Mouse (Mus musculus) layer of hippocampus, postnatal 36 days (tissue): ENCODE results near the gene Plxnd1. TPM values are rescaled to one million over a fixed set of nuclear protein-coding genes. Genes with fewer than 3 reads are reported as not detected.

ENCODE experiments used
- DNase-seq, 2 experiments: peaks; one replicate each; pipeline ENCODE4 v3.0.0; 2022
- total RNA-seq, 2 experiments: library from RNA; stranded (reverse); gene quantifications; 2 replicates each; pipeline ENCODE4 v1.2.3; 2021

The Plxnd1 gene
- total RNA-seq, 2 experiments from 2014 or later: 19.6 to 22.9 TPM

- no peak for DNase-seq
Observed at GRCm38 (mm10) chr6:115956922-115957601, 37.7 kb downstream of the Plxnd1 start.

- no peak for DNase-seq
Observed at GRCm38 (mm10) chr6:115956418-115956921, 38.3 kb downstream of the Plxnd1 start.

GRCm38 (mm10) chr6:115955664-115956063, 39.1 kb downstream of the Plxnd1 start:
- DNase-seq: no peak

GRCm38 (mm10) chr6:115955169-115955568, 39.6 kb downstream of the Plxnd1 start:
- DNase-seq: no peak

DNA sequence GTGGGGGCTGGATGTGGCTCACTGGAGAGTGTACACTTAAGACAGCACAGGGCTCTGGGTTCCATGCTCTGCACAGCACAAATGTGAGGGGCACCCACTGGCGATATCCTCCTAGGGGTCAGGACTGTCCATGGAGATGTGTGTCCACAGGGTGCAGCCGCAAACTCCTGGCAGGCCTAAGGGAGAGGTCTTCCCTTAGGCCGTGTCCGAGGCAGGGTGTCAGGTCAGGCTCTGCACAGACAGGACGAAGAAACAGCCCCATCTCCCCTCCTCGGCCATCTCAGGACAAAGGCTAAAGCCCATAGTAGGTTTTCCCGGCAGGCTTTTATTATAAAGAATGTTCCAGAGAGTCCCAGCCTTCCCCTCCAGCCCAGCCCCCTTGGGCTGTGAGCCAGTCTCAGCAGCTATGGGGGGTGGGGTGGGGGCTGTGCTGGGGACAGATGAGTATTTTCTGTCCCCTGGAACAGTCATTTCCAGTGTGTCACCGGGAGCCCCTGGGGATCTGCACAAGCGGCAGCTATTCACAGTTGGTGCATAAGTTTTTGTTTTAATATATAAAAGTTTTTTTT, 40.2 kb downstream of the Plxnd1 start:
- no peak for DNase-seq

DNA sequence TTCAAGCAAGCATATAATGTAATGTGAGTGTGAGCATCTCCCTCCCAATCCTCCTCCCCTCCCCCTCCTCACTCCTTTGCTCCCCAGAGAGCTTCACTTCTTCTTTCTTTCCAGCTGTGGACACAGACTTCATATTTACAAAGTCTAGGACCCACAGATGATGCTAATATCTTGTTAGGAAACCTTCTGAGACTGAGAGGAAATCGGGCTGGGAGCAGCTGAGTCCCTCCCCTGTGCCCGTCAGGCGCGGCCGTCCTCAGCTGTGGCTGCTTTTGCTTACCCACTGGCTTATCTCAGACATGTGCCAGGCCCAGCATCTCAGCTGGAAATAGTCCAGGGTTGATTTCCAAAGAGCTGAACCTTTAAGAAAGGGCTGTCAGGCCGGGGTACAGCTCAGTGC, 48.4 kb downstream of the Plxnd1 start:
- DNase-seq: no peak

DNA sequence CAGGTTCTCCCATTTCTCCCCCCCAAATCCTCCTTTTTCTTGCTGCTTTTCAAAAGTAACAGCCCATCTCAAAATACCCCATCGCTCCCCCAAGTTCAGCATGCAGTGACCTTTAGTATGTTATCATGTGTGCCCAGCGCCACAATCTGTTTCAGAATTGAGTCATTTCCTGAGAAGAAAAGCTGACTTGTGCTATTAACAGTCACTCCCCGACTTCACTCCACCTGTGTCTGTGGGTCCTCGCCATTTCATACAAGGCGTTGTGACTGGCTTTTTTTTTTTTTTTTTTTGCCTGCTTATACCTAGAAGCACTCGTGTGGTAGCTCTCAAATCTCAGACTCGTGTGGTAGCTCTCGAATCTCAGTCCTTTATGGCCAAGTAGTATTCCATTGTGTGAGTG, 49.2 kb downstream of the Plxnd1 start:
- DNase-seq: no peak

- no peak for DNase-seq
Observed at GRCm38 (mm10) chr6:115944638-115945037, 50.2 kb downstream of the Plxnd1 start, which contains the start of gene H1foo. Gene H1foo, plus strand, starts transcription at chr6:115944938.

GRCm38 (mm10) chr6:115943498-115944427, 51.0 kb downstream of the Plxnd1 start:
- no peak for DNase-seq

GRCm38 (mm10) chr6:115941128-115941527, 53.7 kb downstream of the Plxnd1 start:
- no peak for DNase-seq

DNA sequence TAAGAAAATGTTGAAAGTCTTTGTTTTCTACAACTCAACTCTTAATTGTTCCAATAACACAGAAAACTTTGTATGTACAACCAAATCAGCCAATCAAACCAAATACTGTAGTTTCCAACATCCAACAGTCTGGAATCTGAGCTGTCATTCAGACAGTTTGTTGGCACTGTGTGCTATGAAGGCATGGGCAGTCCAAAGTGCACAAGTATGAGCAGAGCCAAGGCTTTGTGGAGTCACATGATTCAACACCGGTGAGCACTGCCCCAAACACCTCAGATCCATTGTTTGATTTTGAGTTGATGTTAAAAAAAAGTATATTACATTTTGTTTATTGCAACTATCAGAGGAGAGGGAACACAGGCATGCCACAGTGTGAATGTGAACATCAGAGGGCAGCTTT, 54.2 kb downstream of the Plxnd1 start:
- DNase-seq: no peak

GRCm38 (mm10) chr6:115938798-115939197, 56.0 kb downstream of the Plxnd1 start:
- no peak for DNase-seq

- DNase-seq: no peak
Observed at GRCm38 (mm10) chr6:115938011-115938410, 56.8 kb downstream of the Plxnd1 start.

DNA sequence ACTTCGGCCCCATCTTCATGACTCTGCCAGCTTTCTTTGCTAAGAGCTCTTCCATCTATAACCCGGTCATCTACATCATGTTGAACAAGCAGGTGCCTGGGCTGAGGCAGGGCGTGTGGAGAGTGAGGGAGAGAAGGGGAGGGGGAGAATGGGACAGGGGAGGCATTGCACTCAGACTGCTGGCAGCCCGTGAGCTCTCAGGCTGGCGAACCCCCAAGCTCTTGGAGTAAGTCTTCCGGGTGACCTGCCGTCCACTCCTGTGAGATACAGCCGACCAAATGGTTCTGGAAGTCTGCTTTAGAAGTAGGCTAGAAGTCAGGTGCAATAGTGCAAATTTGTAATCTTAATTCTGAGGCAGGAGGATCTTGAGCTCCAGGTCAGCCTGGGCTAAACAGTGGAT, 59.3 kb downstream of the Plxnd1 start:
- DNase-seq: no peak

- DNase-seq: no peak
Observed at GRCm38 (mm10) chr6:115932391-115932790, 62.4 kb downstream of the Plxnd1 start.

GRCm38 (mm10) chr6:115931639-115932038, 63.2 kb downstream of the Plxnd1 start, which contains the start of gene Rho:
Gene Rho, plus strand, starts transcription at chr6:115931748.
- DNase-seq: no peak

DNA sequence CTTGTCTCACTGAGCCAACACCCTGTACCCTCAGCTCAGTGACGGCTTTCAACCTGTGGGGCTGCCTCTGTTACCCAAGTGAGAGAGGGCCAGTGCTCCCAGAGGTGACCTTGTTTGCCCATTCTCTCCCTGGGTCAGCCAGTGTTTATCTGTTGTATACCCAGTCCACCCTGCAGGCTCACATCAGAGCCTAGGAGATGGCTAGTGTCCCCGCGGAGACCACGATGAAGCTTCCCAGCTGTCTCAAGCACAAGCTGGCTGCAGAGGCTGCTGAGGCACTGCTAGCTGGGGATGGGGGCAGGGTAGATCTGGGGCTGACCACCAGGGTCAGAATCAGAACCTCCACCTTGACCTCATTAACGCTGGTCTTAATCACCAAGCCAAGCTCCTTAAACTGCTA, 64.8 kb downstream of the Plxnd1 start:
- DNase-seq: no peak

- DNase-seq: no peak
Observed at GRCm38 (mm10) chr6:115927292-115928242, 67.2 kb downstream of the Plxnd1 start.

DNA sequence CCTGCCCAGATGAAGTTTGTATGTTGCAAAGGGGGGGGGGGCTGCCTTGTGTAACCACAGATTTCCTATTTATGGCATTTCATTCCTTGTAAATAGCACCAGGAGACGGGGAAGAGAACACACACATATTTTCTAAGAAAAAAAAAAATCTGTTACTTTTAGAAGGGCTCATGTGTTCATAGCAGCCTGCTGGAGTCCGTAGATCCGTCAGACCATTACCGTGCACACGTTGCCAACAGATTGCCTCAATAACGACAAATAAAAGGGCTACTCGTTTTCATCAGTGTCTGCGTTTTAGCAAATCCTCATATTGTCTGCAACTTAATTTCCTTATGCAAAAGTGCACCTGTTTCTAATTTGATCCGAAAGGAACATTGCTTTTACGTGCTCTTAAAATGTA, 68.4 kb downstream of the Plxnd1 start:
- no peak for DNase-seq

GRCm38 (mm10) chr6:115924829-115925228, 70.0 kb downstream of the Plxnd1 start:
- no peak for DNase-seq

DNA sequence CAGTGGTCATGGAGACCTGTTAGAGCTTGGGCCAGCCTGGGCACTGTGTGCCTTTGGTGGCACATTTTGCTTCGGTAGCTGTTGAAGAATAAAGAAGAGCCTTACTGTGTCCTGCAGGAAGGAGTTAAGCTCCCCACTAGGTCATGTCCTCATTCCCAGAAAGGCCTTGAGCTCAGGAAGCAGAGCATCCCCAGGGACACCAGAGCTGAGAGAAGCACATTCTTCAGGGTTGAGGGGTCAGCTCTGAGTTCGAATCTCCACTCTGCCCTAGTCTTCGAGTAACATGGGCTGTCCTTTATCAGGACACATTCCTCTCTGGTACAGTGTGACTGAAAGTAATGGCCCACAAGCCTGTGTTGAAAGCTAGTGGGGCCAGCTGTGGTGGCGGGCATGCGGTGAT, 74.9 kb downstream of the Plxnd1 start:
- no peak for DNase-seq

- DNase-seq: no peak
Observed at GRCm38 (mm10) chr6:115918615-115919014, 76.2 kb downstream of the Plxnd1 start.
